7 mouse cellular contexts compared by ENCODE assay signal in the genomic region with DNA sequence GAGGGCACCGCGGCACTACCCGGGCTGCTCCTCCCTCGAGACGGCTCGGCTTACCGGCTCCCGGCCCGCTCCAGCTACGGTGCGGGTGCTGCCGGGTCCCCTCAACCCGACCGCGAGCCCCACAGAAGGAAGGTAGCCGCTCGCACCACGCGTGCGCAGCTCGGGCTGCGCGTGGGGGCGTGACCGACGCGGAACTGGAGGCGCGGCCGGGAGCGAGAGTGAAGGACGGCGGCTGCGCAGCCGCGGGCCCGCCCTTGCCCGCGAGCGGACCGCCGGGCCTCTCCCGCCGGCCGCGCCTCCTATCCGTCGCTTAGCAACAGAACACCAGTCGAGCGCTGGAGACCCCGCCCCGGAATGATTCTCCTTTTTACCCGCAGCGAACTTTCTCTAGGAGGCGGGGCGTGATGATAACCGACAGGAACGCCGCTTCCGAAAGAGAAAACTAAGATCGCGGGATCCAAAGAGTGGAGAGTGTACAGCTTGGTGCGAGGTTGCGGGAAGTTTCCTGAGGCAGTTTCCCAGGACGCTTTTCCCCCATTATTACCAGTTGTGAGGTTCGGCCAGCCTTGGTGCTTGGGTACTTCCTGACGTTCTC. TPM values are rescaled to one million over a fixed set of nuclear protein-coding genes. Genes with fewer than 3 reads are reported as not detected.
DNase-seq lines count a peak whose midpoint lies in the region; ATAC-seq and TF ChIP-seq lines count a peak whose summit lies in the region.

A gene (minus strand): TSS at position 144 of the 595 bp plus-strand sequence.

- peak within 1 kb of the TSS; percentile 65 for H3K9ac ChIP-seq in embryonic facial prominence, embryonic 11.5 days (replicated peaks; ENCODE audit: low read length)
- H3K9ac ChIP-seq in limb, embryonic 12.5 days (replicated peaks), result peak within 1 kb of the TSS; percentile 69
- H3K9ac ChIP-seq in midbrain, embryonic 15.5 days, result peak within 1 kb of the TSS; percentile 45

- H3K36me3 ChIP-seq in embryonic facial prominence, embryonic 11.5 days (replicated peaks; ENCODE audit: control insufficient read depth, insufficient read depth, low read depth, low read length), result no peaks in the 10 kb centered on the region
- H3K36me3 ChIP-seq in kidney, adult 2 months (ENCODE audit: control insufficient read depth, insufficient read depth, low read length), result no peaks in the 10 kb centered on the region
- H3K36me3 ChIP-seq in limb, embryonic 12.5 days, result no peaks in the 10 kb centered on the region
- H3K36me3 ChIP-seq in midbrain, embryonic 15.5 days (replicated peaks), result no peaks in the 10 kb centered on the region
- no peaks in the 10 kb centered on the region for H3K36me3 ChIP-seq in spleen, adult 2 months (ENCODE audit: control insufficient read depth, insufficient read depth, low read length)

- no peak for TF ChIP-seq CTCF in kidney, adult 2 months (conservative IDR thresholded peaks at IDR 0.05; ENCODE audit: insufficient read depth, insufficient read length, low read depth, low read length)
- no peak for TF ChIP-seq CTCF in spleen, adult 2 months (IDR thresholded peaks at IDR 0.05; ENCODE audit: extremely low read depth, insufficient read depth, insufficient read length, insufficient replicate concordance)

- peak; percentile 96 for ATAC-seq in embryonic facial prominence, embryonic 11.5 days (replicated peaks; ENCODE audit: insufficient number of reproducible peaks, low FRiP score, low TSS enrichment, low read depth)
- ATAC-seq in limb, embryonic 12.5 days (ENCODE audit: insufficient number of reproducible peaks, insufficient read depth, low FRiP score, low TSS enrichment, low read depth), result peak; percentile 95
- ATAC-seq in midbrain, embryonic 15.5 days (replicated peaks), result peak; percentile 99

- no peaks in the 10 kb centered on the region for H3K4me1 ChIP-seq in embryonic facial prominence, embryonic 11.5 days (ENCODE audit: control insufficient read depth, insufficient read depth, low read length)
- no peaks in the 10 kb centered on the region; the same call in 1 of the 2 replicates for H3K4me1 ChIP-seq in kidney, adult 2 months (ENCODE audit: control insufficient read depth, insufficient read depth, low read length)
- peaks cover 3% of the 10 kb centered on the region; the same call in 1 of the 2 replicates for H3K4me1 ChIP-seq in limb, embryonic 12.5 days (replicated peaks)
- peaks cover 15% of the 10 kb centered on the region for H3K4me1 ChIP-seq in midbrain, embryonic 15.5 days
- H3K4me1 ChIP-seq in spleen, adult 2 months (ENCODE audit: control insufficient read depth, insufficient read depth, insufficient read length), result peaks cover 7% of the 10 kb centered on the region; the same call in 1 of the 2 replicates

- H3K4me2 ChIP-seq in embryonic facial prominence, embryonic 11.5 days (ENCODE audit: low read depth, low read length), result peak within 1 kb of the TSS; percentile 97
- H3K4me2 ChIP-seq in limb, embryonic 12.5 days, result peak within 1 kb of the TSS; percentile 98
- peak within 1 kb of the TSS; percentile 98 for H3K4me2 ChIP-seq in midbrain, embryonic 15.5 days

- H3K4me3 ChIP-seq in embryonic facial prominence, embryonic 11.5 days (ENCODE audit: low read depth, low read length), result peak within 1 kb of the TSS; percentile 67
- peak within 1 kb of the TSS; percentile 77 for H3K4me3 ChIP-seq in kidney, adult 2 months (ENCODE audit: insufficient read depth, low read depth, low read length)
- H3K4me3 ChIP-seq in limb, embryonic 12.5 days (replicated peaks), result peak within 1 kb of the TSS; percentile 69
- H3K4me3 ChIP-seq in midbrain, embryonic 15.5 days, result peak within 1 kb of the TSS; percentile 53
- peak within 1 kb of the TSS; percentile 94 for H3K4me3 ChIP-seq in spleen, adult 2 months (ENCODE audit: extremely low read depth, insufficient read depth, insufficient read length)

- DNase-seq in adrenal gland, postnatal 14 days, result peak; percentile 95
- DNase-seq in embryonic facial prominence, embryonic 11.5 days (ENCODE audit: low spot score), result peak; percentile 96
- peak; percentile 95 to 97 for DNase-seq in heart, adult 18-20 months
- DNase-seq in kidney, adult 2 months, result peak; percentile 97
- DNase-seq in spleen, adult 2 months (ENCODE audit: low read depth in 1 of 2, low spot score in 2 of 2), result peak; percentile 89 to 91

- under 1% methylated on average over 67 of the region's 67 CpGs for WGBS in embryonic facial prominence, embryonic 11.5 days
- under 1% methylated on average over 67 of the region's 67 CpGs for WGBS in kidney, adult 2 months
- under 1% methylated on average over 67 of the region's 67 CpGs for WGBS in limb, embryonic 12.5 days
- WGBS in midbrain, embryonic 15.5 days, result under 1% methylated on average over 66 of the region's 67 CpGs
- under 1% methylated on average over 67 of the region's 67 CpGs for WGBS in spleen, adult 2 months

- H3K27me3 ChIP-seq in embryonic facial prominence, embryonic 11.5 days (ENCODE audit: control insufficient read depth, insufficient read depth, low read length), result peaks cover 4% of the 10 kb centered on the region; the same call in 1 of the 2 replicates
- no peaks in the 10 kb centered on the region for H3K27me3 ChIP-seq in kidney, adult 2 months (replicated peaks; ENCODE audit: control insufficient read depth, insufficient read depth, low read length)
- H3K27me3 ChIP-seq in limb, embryonic 12.5 days, result peaks cover 22% of the 10 kb centered on the region
- H3K27me3 ChIP-seq in midbrain, embryonic 15.5 days (replicated peaks), result peaks cover 17% of the 10 kb centered on the region
- H3K27me3 ChIP-seq in spleen, adult 2 months (ENCODE audit: control insufficient read depth, insufficient read depth, low read length), result no peaks in the 10 kb centered on the region

- H3K9me3 ChIP-seq in embryonic facial prominence, embryonic 11.5 days (replicated peaks; ENCODE audit: control insufficient read depth, low read length), result no peaks in the 10 kb centered on the region
- H3K9me3 ChIP-seq in limb, embryonic 12.5 days, result no peaks in the 10 kb centered on the region
- H3K9me3 ChIP-seq in midbrain, embryonic 15.5 days, result no peaks in the 10 kb centered on the region

- no peak within 1 kb of the TSS for H3K27ac ChIP-seq in embryonic facial prominence, embryonic 11.5 days (replicated peaks; ENCODE audit: low read depth, low read length)
- H3K27ac ChIP-seq in kidney, adult 2 months (ENCODE audit: insufficient read depth, low read depth, low read length), result peak within 1 kb of the TSS; percentile 70
- H3K27ac ChIP-seq in limb, embryonic 12.5 days, result no peak within 1 kb of the TSS
- H3K27ac ChIP-seq in midbrain, embryonic 15.5 days, result 0 out of 2 replicates have a peak within 1 kb of the TSS, but pooled peaks have one; percentile 15
- peak within 1 kb of the TSS; percentile 69 for H3K27ac ChIP-seq in spleen, adult 2 months (ENCODE audit: insufficient read depth, low read length)

- TF ChIP-seq POLR2A in kidney, adult 2 months (IDR thresholded peaks at IDR 0.05; ENCODE audit: low read depth, low read length), result no peak
- peak; percentile 59 for TF ChIP-seq POLR2A in spleen, adult 2 months (IDR thresholded peaks at IDR 0.05; ENCODE audit: low read depth, low read length)

RNA-seq across cellular contexts. Expression of the gene that starts here (rescaled TPM):
- 39.8 and 40.3 TPM in 2 replicates for total RNA-seq in adrenal gland, postnatal 14 days (2021)
- polyA plus RNA-seq in embryonic facial prominence, embryonic 11.5 days (2014; fragmentation: Nextera tagmentation; extraction: Ambion mirVana), result 7.4 and 8.2 TPM in 2 replicates
- total RNA-seq in heart, adult 18-20 months (2021), result 10 to 100 TPM; 35.2 to 36.0 TPM
- polyA plus RNA-seq in kidney, adult 2 months (2012; rRNA removed), result 3.5 and 4.2 TPM in 2 replicates
- 6.8 and 7.9 TPM in 2 replicates for polyA plus RNA-seq in limb, embryonic 12.5 days (2016; fragmentation: Nextera tagmentation; extraction: Ambion mirVana)
- polyA plus RNA-seq in midbrain, embryonic 15.5 days (2015; fragmentation: Nextera tagmentation; extraction: Ambion mirVana), result 8.6 and 11.0 TPM in 2 replicates
- polyA plus RNA-seq in spleen, adult 2 months (2012; rRNA removed), result 2.3 and 2.9 TPM in 2 replicates

Comparison
In these comparisons a context has a peak if more than half of its experiments do, and no peak if none do; other contexts are left out.
1. H3K27ac ChIP-seq: peak in kidney, adult 2 months (single experiment), midbrain, embryonic 15.5 days (single experiment) and spleen, adult 2 months (single experiment); none in embryonic facial prominence, embryonic 11.5 days (single experiment) and limb, embryonic 12.5 days (single experiment).
2. Peak in every context shown above with its lines, with median percentiles within 50 percentile points of each other: DNase-seq, ATAC-seq, H3K4me2 ChIP-seq, H3K4me3 ChIP-seq and H3K9ac ChIP-seq.